Mouse (Mus musculus) mesoderm, embryonic 11.5 days (tissue): ENCODE data around the gene Slc26a10.
"Not testable (repeated sequence)": the region's sequence is repeated elsewhere in the genome, so short reads cannot be mapped to it uniquely, and the experiment has no call there.

Experiments
- DNase-seq: peaks from one replicate; pipeline ENCODE4 v3.0.0-alpha.2; 2012; ENCODE audit warnings: low read depth, low spot score

The Slc26a10 gene

GRCm38 (mm10) chr10:127162771-127163261 lies 17.6 kb downstream of the Slc26a10 start:
- not testable (repeated sequence) for DNase-seq

- DNase-seq, result no peak
Observed at GRCm38 (mm10) chr10:127160728-127161127, 19.7 kb downstream of the Slc26a10 start.

GRCm38 (mm10) chr10:127160081-127160480 lies 20.4 kb downstream of the Slc26a10 start:
- DNase-seq, result no peak

- DNase-seq, result no peak
Observed at GRCm38 (mm10) chr10:127158471-127158870, 22.0 kb downstream of the Slc26a10 start.

- DNase-seq, result no peak
Observed at GRCm38 (mm10) chr10:127156511-127156910, 23.9 kb downstream of the Slc26a10 start.

GRCm38 (mm10) chr10:127156089-127156488 lies 24.4 kb downstream of the Slc26a10 start:
- DNase-seq, result no peak

GRCm38 (mm10) chr10:127154652-127155051 lies 25.8 kb downstream of the Slc26a10 start:
- DNase-seq, result no peak

GRCm38 (mm10) chr10:127154241-127154640 lies 26.2 kb downstream of the Slc26a10 start:
- DNase-seq, result no peak

GRCm38 (mm10) chr10:127153323-127153722 lies 27.1 kb downstream of the Slc26a10 start:
- no peak for DNase-seq

- not testable (repeated sequence) for DNase-seq
Observed at GRCm38 (mm10) chr10:127152556-127152955, 27.9 kb downstream of the Slc26a10 start.

- not testable (repeated sequence) for DNase-seq
Observed at GRCm38 (mm10) chr10:127151233-127151632, 29.2 kb downstream of the Slc26a10 start.

GRCm38 (mm10) chr10:127150471-127150872 lies 30.0 kb downstream of the Slc26a10 start:
- no peak for DNase-seq

- no peak for DNase-seq
Observed at GRCm38 (mm10) chr10:127147135-127147534, 33.3 kb downstream of the Slc26a10 start.

GRCm38 (mm10) chr10:127145303-127145702 lies 35.1 kb downstream of the Slc26a10 start:
- DNase-seq, result no peak

- no peak for DNase-seq
Observed at GRCm38 (mm10) chr10:127144536-127144935, 35.9 kb downstream of the Slc26a10 start.

GRCm38 (mm10) chr10:127143228-127143627 lies 37.2 kb downstream of the Slc26a10 start:
- no peak for DNase-seq

- DNase-seq, result no peak
Observed at GRCm38 (mm10) chr10:127141500-127141899, 38.9 kb downstream of the Slc26a10 start.

GRCm38 (mm10) chr10:127140971-127141370 lies 39.5 kb downstream of the Slc26a10 start:
- no peak for DNase-seq

GRCm38 (mm10) chr10:127138328-127139141 lies 41.9 kb downstream of the Slc26a10 start:
- DNase-seq, result no peak

- DNase-seq, result no peak
Observed at GRCm38 (mm10) chr10:127137896-127138295, 42.5 kb downstream of the Slc26a10 start.

- DNase-seq, result no peak
Observed at GRCm38 (mm10) chr10:127136510-127136909, 43.9 kb downstream of the Slc26a10 start.

GRCm38 (mm10) chr10:127135118-127135836 lies 45.2 kb downstream of the Slc26a10 start:
- no peak for DNase-seq
